Mouse (Mus musculus) embryonic facial prominence, embryonic 12.5 days (tissue): ENCODE results near the gene Isca2. TPM values are rescaled to one million over a fixed set of nuclear protein-coding genes. Genes with fewer than 3 reads are reported as not detected.

Experiments used
- ATAC-seq: fragments of 200-750 bp; cut with Nextera tagmentation; 2 replicates; pipeline ENCODE4 v1.8.0; 2017; ENCODE audit not compliant: insufficient number of reproducible peaks, insufficient read depth, low FRiP score, low TSS enrichment
- H3K27ac ChIP-seq: fragments of 300-500 bp; sonication (generic); 2 replicates; pipeline ENCODE4 v1.5.1; 2016; ENCODE audit warnings: mild to moderate bottlenecking
- H3K27me3 ChIP-seq: fragments of 300-500 bp; sonication (generic); 2 replicates; pipeline ENCODE4 v1.6.1; 2016; ENCODE audit warnings: mild to moderate bottlenecking, moderate library complexity
- H3K36me3 ChIP-seq: fragments of 300-500 bp; sonication (generic); 2 replicates; pipeline ENCODE4 v1.6.1; 2016; ENCODE audit warnings: mild to moderate bottlenecking
- H3K4me1 ChIP-seq: fragments of 300-500 bp; sonication (generic); 2 replicates; pipeline ENCODE4 v1.6.1; 2016
- H3K4me2 ChIP-seq: fragments of 300-500 bp; sonication (generic); replicated peaks from 2 replicates; pipeline ENCODE4 v1.6.1; 2016; ENCODE audit warnings: mild to moderate bottlenecking, moderate library complexity
- H3K4me3 ChIP-seq: fragments of 300-500 bp; sonication (generic); 2 replicates; pipeline ENCODE4 v1.5.1; 2016; ENCODE audit warnings: mild to moderate bottlenecking
- H3K9ac ChIP-seq: fragments of 300-500 bp; sonication (generic); 2 replicates; pipeline ENCODE4 v1.6.1; 2016; ENCODE audit warnings: mild to moderate bottlenecking, moderate library complexity
- H3K9me3 ChIP-seq: fragments of 300-500 bp; sonication (generic); 2 replicates; pipeline ENCODE4 v1.6.1; 2016; ENCODE audit warnings: mild to moderate bottlenecking, moderate library complexity
- WGBS: fragments of 180-500 bp; shearing (Covaris S2); methylation state at CpG from one replicate; pipeline ENCODE4 v1.1.7; 2016; 5-methylcytosine and 5-hydroxymethylcytosine counted together
- polyA plus RNA-seq: library from polyadenylated mRNA; unstranded; fragments of >200 nt; fragmentation: Nextera tagmentation; extraction: Ambion mirVana; gene quantifications from 2 replicates; pipeline ENCODE4 v1.2.1, GENCODE M21; 2016

Isca2 gene
- polyA plus RNA-seq, 1 experiment from 2014 or later: 147 TPM

DNA sequence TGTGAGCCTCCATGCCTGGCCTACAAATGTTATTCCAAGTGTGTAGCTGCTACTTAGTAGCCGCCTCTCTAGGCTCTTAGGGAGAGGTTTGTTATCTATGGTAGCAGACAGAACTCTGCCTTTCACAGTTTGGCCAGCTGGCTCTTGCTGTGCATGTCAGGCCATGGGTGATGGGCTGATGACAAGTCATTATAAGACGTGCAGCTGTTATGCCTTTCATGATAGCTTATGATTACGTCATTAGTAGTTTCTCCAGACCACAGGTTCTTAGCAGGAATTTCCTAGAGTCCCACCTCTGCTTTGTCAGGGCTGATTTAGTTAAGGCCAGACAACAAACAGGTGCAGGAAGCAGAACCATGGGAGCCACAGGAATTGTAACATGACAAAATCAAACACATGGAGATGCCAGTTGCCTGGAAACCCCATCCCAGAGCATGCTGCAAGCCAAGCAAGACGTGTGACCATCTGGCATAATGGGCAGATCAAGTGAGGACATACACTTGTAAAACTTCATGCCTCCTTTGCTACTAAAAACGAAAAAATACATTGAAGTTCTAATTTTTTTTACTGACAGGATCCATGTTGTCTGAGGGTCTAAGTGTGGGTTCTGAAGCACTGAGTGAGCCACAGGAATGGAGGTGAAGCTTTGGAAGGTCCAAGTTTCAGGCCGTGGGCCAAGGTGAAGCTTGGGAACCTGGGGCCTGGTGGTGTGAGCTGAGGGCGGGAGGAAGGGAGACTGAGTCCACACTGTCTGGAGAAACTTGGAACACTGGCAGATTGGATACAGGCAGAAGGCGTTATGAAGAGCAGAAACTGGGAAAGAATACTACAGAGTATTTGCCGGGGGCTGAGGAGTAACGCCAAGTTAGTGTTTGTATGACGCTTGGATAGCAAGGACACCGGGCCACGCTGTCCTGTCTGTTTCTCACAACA is 46.5 kb downstream of the Isca2 start:
- WGBS: 80% methylated on average over 13 of the region's 13 CpGs
- H3K36me3 ChIP-seq: no peaks in the 10 kb centered on the region
- no peaks in the 10 kb centered on the region for H3K4me1 ChIP-seq
- H3K27ac ChIP-seq: no peak overlapping the region
- no peaks in the 10 kb centered on the region for H3K9me3 ChIP-seq
- H3K4me3 ChIP-seq: no peak overlapping the region
- H3K4me2 ChIP-seq: no peak overlapping the region
- H3K27me3 ChIP-seq: no peaks in the 10 kb centered on the region
- H3K9ac ChIP-seq: no peak overlapping the region
- ATAC-seq: no peak

DNA sequence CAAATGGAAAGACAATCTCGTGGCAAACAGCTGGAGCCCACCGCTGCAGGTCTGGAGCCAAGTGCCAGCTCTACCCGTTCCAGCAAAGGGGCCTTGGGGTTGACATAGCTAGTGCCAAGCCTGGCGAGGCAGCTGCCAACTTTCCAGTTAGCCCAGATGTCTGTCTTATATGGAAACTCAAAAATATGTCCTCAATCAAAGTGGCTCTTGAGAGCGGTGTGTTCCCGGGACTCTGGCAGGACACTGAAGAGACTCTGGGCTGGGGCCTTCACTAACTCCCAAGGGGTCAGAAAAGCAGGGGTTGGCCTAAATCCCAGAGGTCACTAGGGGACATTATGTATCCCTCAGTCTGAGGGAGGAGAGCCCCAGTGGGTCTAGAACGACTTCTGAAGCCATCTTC is 50.5 kb downstream of the Isca2 start:
- Histone ChIP-seq H3K4me3 (no peak overlapping the region), H3K4me2 (no peak overlapping the region), H3K36me3 (no peaks in the 10 kb centered on the region), H3K9ac (no peak overlapping the region), H3K9me3 (no peaks in the 10 kb centered on the region), H3K4me1 (0 out of 2 replicates have a peak, but pooled peaks cover 3% of the 10 kb centered on the region), H3K27me3 (no peaks in the 10 kb centered on the region), H3K27ac (no peak overlapping the region)
- ATAC-seq: no peak
- WGBS: 79% methylated on average over 7 of the region's 7 CpGs

DNA sequence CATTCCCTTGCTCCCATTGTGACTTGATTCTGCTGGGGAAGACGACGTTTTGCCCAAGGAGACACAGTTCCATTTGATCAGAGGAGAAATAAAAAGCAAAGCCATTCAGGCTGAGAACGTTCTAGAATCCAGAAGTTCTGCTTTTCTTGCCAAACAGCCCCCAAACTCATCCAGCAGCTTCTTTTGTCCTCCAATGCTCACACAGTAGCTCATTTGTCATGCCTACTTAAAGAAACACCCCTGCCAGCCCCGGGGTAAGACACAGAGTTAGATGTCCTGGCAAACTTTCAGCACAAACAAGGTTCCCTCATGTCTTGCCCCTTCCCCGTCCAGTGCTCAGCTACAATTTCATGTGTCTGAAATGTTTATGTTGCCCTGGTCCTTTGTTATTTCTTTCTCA is 51.2 kb downstream of the Isca2 start:
- no peaks in the 10 kb centered on the region for H3K36me3 ChIP-seq
- no peak overlapping the region for H3K4me2 ChIP-seq
- no peak for ATAC-seq
- WGBS: 59% methylated on average over 5 of the region's 5 CpGs
- no peak overlapping the region for H3K27ac ChIP-seq
- H3K27me3 ChIP-seq: 0 out of 2 replicates have a peak, but pooled peaks cover 3% of the 10 kb centered on the region
- H3K4me1 ChIP-seq: 0 out of 2 replicates have a peak, but pooled peaks cover 3% of the 10 kb centered on the region
- H3K9me3 ChIP-seq: no peaks in the 10 kb centered on the region
- no peak overlapping the region for H3K9ac ChIP-seq
- no peak overlapping the region for H3K4me3 ChIP-seq

Other genes starting within 250 kb of the Isca2 start
- gene Vsx2, start 203.5 kb upstream of the Isca2 start, polyA plus RNA-seq: 6.6 and 8.4 TPM in 2 replicates
- gene Abcd4, start 155.8 kb upstream of the Isca2 start, polyA plus RNA-seq: 15.8 and 16.0 TPM in 2 replicates
- not detected in 2 replicates for gene Vrtn, start 132.2 kb upstream of the Isca2 start, polyA plus RNA-seq
- 0.12 and 0.20 TPM in 2 replicates for gene Syndig1l, start 74.4 kb upstream of the Isca2 start, polyA plus RNA-seq
- gene Npc2, start 99 bp upstream of the Isca2 start, polyA plus RNA-seq: 73.8 and 75.0 TPM in 2 replicates
- gene Ltbp2, start 103.3 kb downstream of the Isca2 start, polyA plus RNA-seq: 0.71 and 0.93 TPM in 2 replicates
- 142 and 152 TPM in 2 replicates for gene Fcf1, start 197.6 kb downstream of the Isca2 start, polyA plus RNA-seq
- 20.3 and 21.8 TPM in 2 replicates for gene Arel1, start 197.6 kb downstream of the Isca2 start, polyA plus RNA-seq
- 37.0 and 39.6 TPM in 2 replicates for gene Ylpm1, start 223.1 kb downstream of the Isca2 start, polyA plus RNA-seq